Mouse (Mus musculus): Measurements from ENCODE around the gene Olfr1281. TPM values are rescaled to one million over a fixed set of nuclear protein-coding genes. Genes with fewer than 3 reads are reported as not detected.
"Not testable (repeated sequence)": the region's sequence is repeated elsewhere in the genome, so short reads cannot be mapped to it uniquely, and the experiment has no call there.

Olfr1281 gene
- total RNA-seq (2015; ENCODE audit: low replicate concordance) = not detected in 2 replicates
- not detected in 2 replicates for total RNA-seq (2017; ENCODE audit: low replicate concordance)

DNA sequence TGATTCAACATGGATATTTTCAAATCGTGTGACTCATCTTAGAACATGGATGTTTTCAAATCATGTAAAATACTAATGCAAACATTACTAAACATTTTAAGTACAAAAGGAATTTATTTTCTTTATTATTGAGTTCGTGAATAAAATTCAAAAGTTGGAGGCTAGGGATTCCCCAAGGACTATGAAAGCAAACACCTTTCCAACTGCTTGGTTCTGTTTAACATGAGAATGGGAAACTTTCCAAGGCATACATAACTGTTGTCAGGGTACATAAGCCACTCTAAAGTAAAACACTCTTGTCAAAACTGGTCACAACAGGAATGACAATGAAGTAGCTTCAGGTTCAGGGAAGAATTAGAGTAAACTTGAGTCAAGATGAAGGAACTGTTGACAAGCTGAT, at the start of gene Olfr1281:
Gene Olfr1281 (plus strand): TSS at position 301 of the 400 bp plus-strand sequence.
- ATAC-seq (replicated peaks; ENCODE audit: low FRiP score, poor library complexity, severe bottlenecking) = no peak

DNA sequence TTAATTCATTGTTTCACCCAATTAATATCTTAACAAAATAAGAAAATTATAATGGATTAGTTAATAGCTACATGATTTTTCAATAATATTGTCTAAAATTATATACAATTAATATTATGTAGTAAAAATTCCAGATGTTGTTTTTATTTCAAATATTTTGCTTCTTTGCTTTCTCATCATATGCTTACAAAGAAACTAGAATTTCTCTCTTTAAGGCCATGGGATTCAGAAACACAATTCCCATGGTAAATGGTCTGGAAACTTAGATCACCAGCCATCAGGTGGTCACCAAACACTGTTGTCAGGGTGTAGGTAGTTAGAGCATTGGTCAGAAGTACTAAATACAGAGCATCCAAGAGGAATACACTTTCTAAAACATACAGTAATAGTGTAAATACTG, 36.5 kb upstream of the Olfr1281 start, which contains the start of gene Olfr1278:
Gene Olfr1278 (plus strand): TSS at position 301 of the 400 bp plus-strand sequence.
- no peak for ATAC-seq (replicated peaks; ENCODE audit: low FRiP score, poor library complexity, severe bottlenecking)

DNA sequence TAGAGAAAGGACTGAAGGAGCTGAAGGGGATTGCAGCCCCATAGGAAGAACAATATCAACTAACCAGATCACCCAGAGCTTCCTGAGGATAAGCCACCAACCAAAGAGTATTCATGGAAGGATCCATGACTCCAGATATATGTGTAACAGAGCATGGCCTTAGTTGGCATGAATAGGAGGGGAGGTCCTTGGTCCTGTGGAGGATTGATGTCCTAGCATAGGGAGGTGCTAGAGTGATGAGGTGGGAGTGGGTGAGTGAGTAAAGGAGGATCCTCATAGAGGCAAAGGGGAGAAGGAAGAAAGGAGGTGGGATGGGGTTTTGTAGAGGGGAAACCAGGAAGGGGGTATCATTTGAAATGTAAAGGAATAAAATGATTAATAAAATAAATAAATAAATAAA, 27.8 kb upstream of the Olfr1281 start:
- no peak for ATAC-seq (replicated peaks; ENCODE audit: low FRiP score, poor library complexity, severe bottlenecking)

DNA sequence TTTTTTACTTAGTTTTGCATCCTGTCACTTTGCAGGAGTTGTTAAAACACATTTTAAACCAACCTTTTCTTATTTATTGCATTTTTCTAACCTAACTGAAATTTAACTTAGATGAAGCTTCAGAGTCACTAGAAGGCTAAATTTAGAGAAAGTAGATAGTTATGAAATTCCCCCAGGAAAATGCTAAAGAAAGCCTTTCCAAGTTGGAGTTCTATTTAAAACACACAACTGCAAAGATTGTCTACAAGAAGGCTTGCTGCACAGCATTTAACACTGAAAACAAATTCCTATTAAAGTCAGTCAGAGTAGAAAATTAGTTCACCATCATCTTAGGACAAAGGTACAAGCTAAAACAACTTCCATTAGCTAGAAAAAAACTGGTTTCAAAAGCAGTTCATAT, 25.9 kb upstream of the Olfr1281 start, which contains the start of gene Olfr1279:
Gene Olfr1279 (plus strand): TSS at position 262 of the 400 bp plus-strand sequence.
- ATAC-seq (replicated peaks; ENCODE audit: low FRiP score, poor library complexity, severe bottlenecking) = no peak

DNA sequence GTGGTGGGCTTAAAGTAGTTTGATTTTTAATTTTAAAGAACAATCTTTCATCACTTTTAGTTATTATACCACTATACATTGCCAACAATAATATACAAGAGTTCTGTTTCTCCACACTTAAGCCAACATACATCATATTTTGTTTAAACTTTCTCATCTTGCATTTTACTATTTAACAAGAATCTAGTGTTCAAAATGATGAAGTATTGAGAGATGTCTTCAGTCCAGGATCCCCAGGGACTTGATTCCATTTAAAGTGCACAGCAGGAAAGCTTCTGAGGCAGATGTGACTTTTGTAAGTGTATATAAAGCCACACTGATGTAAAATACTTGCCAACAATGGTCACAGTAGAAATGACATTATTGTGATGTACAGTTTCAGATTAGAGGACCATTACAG, 12.6 kb upstream of the Olfr1281 start, which contains the start of gene Olfr1280:
Gene Olfr1280 (plus strand): TSS at position 301 of the 400 bp plus-strand sequence.
- ATAC-seq (replicated peaks; ENCODE audit: low FRiP score, poor library complexity, severe bottlenecking) = no peak

DNA sequence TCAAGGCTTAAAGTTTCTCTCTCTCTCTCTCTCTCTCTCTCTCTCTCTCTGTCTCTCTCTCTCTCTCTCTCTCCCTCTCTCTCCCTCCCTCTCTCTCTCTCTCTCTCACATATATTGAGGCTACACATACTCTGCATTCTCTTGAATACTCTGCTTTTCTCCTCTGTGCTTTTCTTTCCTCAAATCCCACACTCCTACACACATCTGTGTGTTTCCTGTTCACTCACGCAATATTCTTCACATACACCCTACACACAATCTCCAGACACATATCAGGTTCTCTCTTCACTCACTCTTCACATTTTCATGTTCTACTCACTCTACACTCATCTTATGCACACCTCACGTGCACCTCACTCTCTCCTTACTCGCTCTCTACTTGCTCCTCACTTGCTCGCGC, 7.4 kb downstream of the Olfr1281 start:
- not testable (repeated sequence) for ATAC-seq (replicated peaks; ENCODE audit: low FRiP score, poor library complexity, severe bottlenecking)

DNA sequence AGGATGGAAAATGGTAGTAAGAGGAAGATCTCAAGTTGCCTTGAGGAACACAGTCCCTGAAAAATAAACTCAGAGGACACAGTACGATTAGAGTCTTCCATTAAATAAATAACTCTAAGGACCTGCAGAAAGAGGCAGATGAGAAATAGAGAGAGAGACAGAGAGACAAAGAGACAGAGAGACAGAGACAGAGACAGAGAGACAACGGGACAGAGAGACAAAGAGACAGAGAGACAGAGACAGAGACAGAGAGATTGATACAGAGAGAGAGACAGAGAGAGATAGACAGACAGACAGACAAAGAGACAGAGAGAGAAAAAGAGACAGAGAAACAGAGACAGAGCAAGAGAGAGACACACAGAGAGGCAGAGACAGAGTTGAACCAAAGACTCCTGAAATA, 9.7 kb downstream of the Olfr1281 start, which contains the start of gene Olfr1282:
Gene Olfr1282 (minus strand): TSS at position 101 of the 400 bp plus-strand sequence.
- no peak for ATAC-seq (replicated peaks; ENCODE audit: low FRiP score, poor library complexity, severe bottlenecking)

DNA sequence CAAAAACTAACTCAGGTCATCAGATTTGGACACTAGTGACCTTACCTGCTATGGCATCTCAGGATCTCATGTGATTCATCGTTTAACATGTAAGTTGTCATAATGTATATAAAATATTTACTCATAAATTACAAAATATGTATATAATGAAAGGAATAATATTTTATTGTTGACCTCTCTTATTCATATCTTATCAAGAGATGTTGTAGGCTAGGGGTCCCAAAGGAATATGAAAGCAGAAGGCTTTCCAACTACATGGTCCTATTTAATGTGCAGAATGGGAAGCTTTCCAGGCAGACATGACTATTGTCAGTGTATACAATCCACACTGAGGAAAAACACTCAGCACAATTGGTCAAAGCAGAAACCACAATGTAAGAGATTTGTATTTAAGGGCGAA, 40.2 kb downstream of the Olfr1281 start, which contains the start of gene Olfr1283:
Gene Olfr1283 (plus strand): TSS at position 301 of the 400 bp plus-strand sequence.
- ATAC-seq (replicated peaks; ENCODE audit: low FRiP score, poor library complexity, severe bottlenecking) = no peak

DNA sequence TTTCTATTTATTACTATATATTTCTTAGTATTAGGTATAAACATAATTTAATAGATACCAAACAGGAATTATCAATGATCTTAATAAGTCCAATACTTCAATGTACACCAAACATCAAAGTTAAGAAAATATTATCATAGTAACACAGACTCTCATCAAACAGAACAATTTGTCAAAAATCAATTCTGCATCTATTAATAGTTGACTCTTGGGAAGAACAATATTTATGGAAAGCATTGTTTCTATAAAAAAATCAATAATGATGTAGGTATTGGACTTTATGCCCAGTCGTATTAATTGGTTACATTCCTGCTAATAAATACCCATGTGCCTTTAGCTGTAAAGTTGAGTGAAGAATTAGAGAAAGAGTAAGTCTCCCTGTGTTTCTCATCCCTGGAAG, 48.9 kb downstream of the Olfr1281 start, which contains the start of gene Olfr1284:
Gene Olfr1284 (plus strand): TSS at position 301 of the 400 bp plus-strand sequence.
- ATAC-seq (replicated peaks; ENCODE audit: low FRiP score, poor library complexity, severe bottlenecking) = no peak

Other genes with a start within 250 kb of the Olfr1281 start
- gene Gm13941, start 220.5 kb upstream of the Olfr1281 start, total RNA-seq (2015; ENCODE audit: low replicate concordance) = not detected in 2 replicates
- not detected in 2 replicates for gene Gm13941, start 220.5 kb upstream of the Olfr1281 start, total RNA-seq (2017; ENCODE audit: low replicate concordance)
- not detected in 2 replicates for gene Gm15130, start 173.6 kb upstream of the Olfr1281 start, total RNA-seq (2015; ENCODE audit: low replicate concordance)
- gene Gm15130, start 173.6 kb upstream of the Olfr1281 start, total RNA-seq (2017; ENCODE audit: low replicate concordance) = not detected in 2 replicates
- gene 4930430A15Rik, start 96.9 kb upstream of the Olfr1281 start, total RNA-seq (2015; ENCODE audit: low replicate concordance) = not detected in 2 replicates
- not detected in 2 replicates for gene 4930430A15Rik, start 96.9 kb upstream of the Olfr1281 start, total RNA-seq (2017; ENCODE audit: low replicate concordance)
- gene Olfr1275, start 91.2 kb upstream of the Olfr1281 start, total RNA-seq (2015; ENCODE audit: low replicate concordance) = not detected in 2 replicates
- gene Olfr1275, start 91.2 kb upstream of the Olfr1281 start, total RNA-seq (2017; ENCODE audit: low replicate concordance) = not detected in 2 replicates
- gene Olfr1276, start 72.0 kb upstream of the Olfr1281 start, total RNA-seq (2015; ENCODE audit: low replicate concordance) = not detected in 2 replicates
- gene Olfr1276, start 72.0 kb upstream of the Olfr1281 start, total RNA-seq (2017; ENCODE audit: low replicate concordance) = not detected in 2 replicates
- not detected in 2 replicates for gene Olfr1277, start 52.4 kb upstream of the Olfr1281 start, total RNA-seq (2015; ENCODE audit: low replicate concordance)
- not detected in 2 replicates for gene Olfr1277, start 52.4 kb upstream of the Olfr1281 start, total RNA-seq (2017; ENCODE audit: low replicate concordance)
- not detected in 2 replicates for gene Olfr1278, start 36.4 kb upstream of the Olfr1281 start, total RNA-seq (2015; ENCODE audit: low replicate concordance)
- gene Olfr1278, start 36.4 kb upstream of the Olfr1281 start, total RNA-seq (2017; ENCODE audit: low replicate concordance) = not detected in 2 replicates
- gene Olfr1279, start 25.9 kb upstream of the Olfr1281 start, total RNA-seq (2015; ENCODE audit: low replicate concordance) = not detected in 2 replicates
- gene Olfr1279, start 25.9 kb upstream of the Olfr1281 start, total RNA-seq (2017; ENCODE audit: low replicate concordance) = not detected in 2 replicates
- gene Olfr1280, start 12.5 kb upstream of the Olfr1281 start, total RNA-seq (2015; ENCODE audit: low replicate concordance) = not detected in 2 replicates
- not detected in 2 replicates for gene Olfr1280, start 12.5 kb upstream of the Olfr1281 start, total RNA-seq (2017; ENCODE audit: low replicate concordance)
- gene Olfr1282, start 9.6 kb downstream of the Olfr1281 start, total RNA-seq (2015; ENCODE audit: low replicate concordance) = not detected in 2 replicates
- gene Olfr1282, start 9.6 kb downstream of the Olfr1281 start, total RNA-seq (2017; ENCODE audit: low replicate concordance) = not detected in 2 replicates
- not detected in 2 replicates for gene Olfr1283, start 40.3 kb downstream of the Olfr1281 start, total RNA-seq (2015; ENCODE audit: low replicate concordance)
- not detected in 2 replicates for gene Olfr1283, start 40.3 kb downstream of the Olfr1281 start, total RNA-seq (2017; ENCODE audit: low replicate concordance)
- gene Olfr1284, start 49.0 kb downstream of the Olfr1281 start, total RNA-seq (2015; ENCODE audit: low replicate concordance) = not detected in 2 replicates
- gene Olfr1284, start 49.0 kb downstream of the Olfr1281 start, total RNA-seq (2017; ENCODE audit: low replicate concordance) = not detected in 2 replicates
- gene Olfr1286, start 96.6 kb downstream of the Olfr1281 start, total RNA-seq (2015; ENCODE audit: low replicate concordance) = not detected in 2 replicates
- not detected in 2 replicates for gene Olfr1286, start 96.6 kb downstream of the Olfr1281 start, total RNA-seq (2017; ENCODE audit: low replicate concordance)
- gene Olfr1287, start 122.6 kb downstream of the Olfr1281 start, total RNA-seq (2015; ENCODE audit: low replicate concordance) = not detected in 2 replicates
- not detected in 2 replicates for gene Olfr1287, start 122.6 kb downstream of the Olfr1281 start, total RNA-seq (2017; ENCODE audit: low replicate concordance)
- gene Olfr1288, start 147.6 kb downstream of the Olfr1281 start, total RNA-seq (2015; ENCODE audit: low replicate concordance) = not detected in 2 replicates
- gene Olfr1288, start 147.6 kb downstream of the Olfr1281 start, total RNA-seq (2017; ENCODE audit: low replicate concordance) = not detected in 2 replicates
- not detected in 2 replicates for gene Olfr1289, start 154.3 kb downstream of the Olfr1281 start, total RNA-seq (2015; ENCODE audit: low replicate concordance)
- gene Olfr1289, start 154.3 kb downstream of the Olfr1281 start, total RNA-seq (2017; ENCODE audit: low replicate concordance) = not detected in 2 replicates
- not detected in 2 replicates for gene Olfr1290, start 167.3 kb downstream of the Olfr1281 start, total RNA-seq (2015; ENCODE audit: low replicate concordance)
- gene Olfr1290, start 167.3 kb downstream of the Olfr1281 start, total RNA-seq (2017; ENCODE audit: low replicate concordance) = not detected in 2 replicates
- not detected in 2 replicates for gene Olfr1291-ps1, start 170.7 kb downstream of the Olfr1281 start, total RNA-seq (2015; ENCODE audit: low replicate concordance)
- not detected in 2 replicates for gene Olfr1291-ps1, start 170.7 kb downstream of the Olfr1281 start, total RNA-seq (2017; ENCODE audit: low replicate concordance)
- not detected in 2 replicates for gene Olfr1293-ps, start 198.7 kb downstream of the Olfr1281 start, total RNA-seq (2015; ENCODE audit: low replicate concordance)
- gene Olfr1293-ps, start 198.7 kb downstream of the Olfr1281 start, total RNA-seq (2017; ENCODE audit: low replicate concordance) = not detected in 2 replicates
- gene Olfr1294, start 213.8 kb downstream of the Olfr1281 start, total RNA-seq (2015; ENCODE audit: low replicate concordance) = not detected in 2 replicates
- gene Olfr1294, start 213.8 kb downstream of the Olfr1281 start, total RNA-seq (2017; ENCODE audit: low replicate concordance) = not detected in 2 replicates
- not detected in 2 replicates for gene Olfr1295, start 243.2 kb downstream of the Olfr1281 start, total RNA-seq (2015; ENCODE audit: low replicate concordance)
- gene Olfr1295, start 243.2 kb downstream of the Olfr1281 start, total RNA-seq (2017; ENCODE audit: low replicate concordance) = not detected in 2 replicates